Mouse (Mus musculus): ENCODE data around the gene Rtl3. TPM values are rescaled to one million over a fixed set of nuclear protein-coding genes. Genes with fewer than 3 reads are reported as not detected.

Gene Rtl3
- not detected for polyA plus RNA-seq (2017; shearing (Covaris generic))

DNA sequence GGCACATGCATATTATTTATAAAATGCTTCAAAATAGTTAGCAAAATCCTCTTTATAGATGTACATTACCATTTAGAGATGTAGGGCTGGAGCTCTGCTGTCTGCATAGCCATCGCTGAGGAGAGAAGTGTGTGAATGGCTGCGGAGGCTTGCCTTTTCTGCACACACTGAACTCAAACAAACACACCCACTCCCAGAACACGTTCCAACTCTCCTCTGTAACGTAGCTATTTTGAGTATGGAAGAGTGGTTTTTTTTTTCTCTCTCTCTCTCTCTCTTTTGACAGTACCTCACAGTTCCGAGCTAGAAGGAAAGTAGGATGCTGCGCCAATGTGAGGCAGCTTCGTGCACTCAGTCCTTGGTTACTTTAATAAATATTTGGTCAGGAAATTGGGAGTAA lies at the start of gene Rtl3:
TSS of gene Rtl3 (minus strand) at position 236 of the 400 bp plus-strand sequence.

Other genes starting within 250 kb of the Rtl3 start
- 0.86 TPM for gene Cysltr1, start 237.0 kb downstream of the Rtl3 start, polyA plus RNA-seq (2017; shearing (Covaris generic))
- not detected for gene Lpar4, start 80.0 kb upstream of the Rtl3 start, polyA plus RNA-seq (2017; shearing (Covaris generic))
- 358 TPM for gene P2ry10, start 247.8 kb upstream of the Rtl3 start, polyA plus RNA-seq (2017; shearing (Covaris generic))